Mouse (Mus musculus): ENCODE measurements around the gene Heg1. TPM values are rescaled to one million over a fixed set of nuclear protein-coding genes. Genes with fewer than 3 reads are reported as not detected.

Gene Heg1
- polyA plus RNA-seq, 1 experiment from 2014 or later, result 9.1 TPM

DNA sequence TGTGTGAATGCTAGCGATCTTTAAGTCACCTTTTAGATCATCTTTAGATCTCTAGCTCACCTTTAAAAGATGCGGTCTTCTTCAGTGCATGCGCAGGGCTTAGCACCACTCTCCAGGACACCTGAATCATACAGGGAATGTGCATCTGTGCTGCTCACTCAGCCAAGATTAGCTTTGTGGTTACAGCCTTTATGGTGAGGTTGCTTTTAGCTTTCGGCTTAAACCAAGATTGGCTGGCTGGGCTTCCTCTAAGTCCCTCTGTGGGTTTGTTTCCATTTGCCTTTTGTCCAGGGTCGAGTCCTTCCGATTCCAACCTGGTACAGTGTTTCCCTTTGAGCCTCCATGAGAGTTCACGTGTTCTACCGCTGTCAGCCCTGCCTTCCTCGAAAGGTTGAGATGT lies 20.1 kb downstream of the Heg1 start:
- ATAC-seq (ENCODE audit: low FRiP score, low TSS enrichment) (no peak), DNase-seq (ENCODE audit: low spot score) (no peak)
- TF ChIP-seq CTCF (IDR thresholded peaks at IDR 0.05; ENCODE audit: low read depth) (no peak), EP300 (optimal IDR thresholded peaks at IDR 0.05) (no peak)
- Histone ChIP-seq H3K27me3 (ENCODE audit: control insufficient read depth, insufficient read depth, low read length) (no peaks in the 10 kb centered on the region), H3K9me3 (ENCODE audit: control insufficient read depth, low read length) (no peaks in the 10 kb centered on the region), H3K36me3 (ENCODE audit: control insufficient read depth, insufficient read depth, low read length) (no peaks in the 10 kb centered on the region), H3K9ac (ENCODE audit: low read length) (no peak overlapping the region), H3K4me3 (ENCODE audit: low read depth, low read length) (no peak overlapping the region), H3K27ac (replicated peaks) (no peak overlapping the region), H3K4me1 (replicated peaks; ENCODE audit: control insufficient read depth, insufficient read depth) (no peaks in the 10 kb centered on the region), H3K4me2 (replicated peaks; ENCODE audit: low read depth) (no peak overlapping the region)
- WGBS, result 81% methylated on average over 9 of the region's 9 CpGs

DNA sequence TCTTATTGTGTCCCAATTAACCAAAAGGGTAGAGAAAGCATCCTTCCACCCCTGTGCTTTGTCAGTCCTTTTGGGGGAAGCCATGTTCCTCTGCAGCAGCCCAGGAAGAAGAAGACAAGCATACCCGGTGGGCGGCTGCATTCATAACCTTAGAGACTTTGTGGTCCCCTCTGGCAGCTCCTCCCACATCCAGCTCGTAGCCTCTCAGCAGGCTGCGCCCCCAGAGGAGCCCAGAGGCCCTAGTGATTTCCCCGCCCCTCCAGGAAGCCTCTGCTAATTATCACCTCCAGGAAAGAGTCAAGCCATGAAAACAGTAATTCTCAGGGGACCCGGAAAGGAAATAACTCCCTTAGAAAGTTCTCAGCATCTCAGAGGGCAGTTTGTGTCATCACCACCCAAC lies 21.1 kb downstream of the Heg1 start:
- 36% methylated on average over 6 of the region's 6 CpGs for WGBS
- Histone ChIP-seq H3K9me3 (ENCODE audit: control insufficient read depth, low read length) (no peaks in the 10 kb centered on the region), H3K27ac (replicated peaks) (no peak overlapping the region), H3K9ac (ENCODE audit: low read length) (no peak overlapping the region), H3K27me3 (ENCODE audit: control insufficient read depth, insufficient read depth, low read length) (no peaks in the 10 kb centered on the region), H3K4me2 (replicated peaks; ENCODE audit: low read depth) (no peak overlapping the region), H3K4me1 (replicated peaks; ENCODE audit: control insufficient read depth, insufficient read depth) (no peaks in the 10 kb centered on the region), H3K4me3 (ENCODE audit: low read depth, low read length) (no peak overlapping the region), H3K36me3 (ENCODE audit: control insufficient read depth, insufficient read depth, low read length) (no peaks in the 10 kb centered on the region)
- DNase-seq (ENCODE audit: low spot score) (no peak), ATAC-seq (ENCODE audit: low FRiP score, low TSS enrichment) (no peak)
- TF ChIP-seq EP300 (optimal IDR thresholded peaks at IDR 0.05) (no peak), CTCF (IDR thresholded peaks at IDR 0.05; ENCODE audit: low read depth) (no peak)

DNA sequence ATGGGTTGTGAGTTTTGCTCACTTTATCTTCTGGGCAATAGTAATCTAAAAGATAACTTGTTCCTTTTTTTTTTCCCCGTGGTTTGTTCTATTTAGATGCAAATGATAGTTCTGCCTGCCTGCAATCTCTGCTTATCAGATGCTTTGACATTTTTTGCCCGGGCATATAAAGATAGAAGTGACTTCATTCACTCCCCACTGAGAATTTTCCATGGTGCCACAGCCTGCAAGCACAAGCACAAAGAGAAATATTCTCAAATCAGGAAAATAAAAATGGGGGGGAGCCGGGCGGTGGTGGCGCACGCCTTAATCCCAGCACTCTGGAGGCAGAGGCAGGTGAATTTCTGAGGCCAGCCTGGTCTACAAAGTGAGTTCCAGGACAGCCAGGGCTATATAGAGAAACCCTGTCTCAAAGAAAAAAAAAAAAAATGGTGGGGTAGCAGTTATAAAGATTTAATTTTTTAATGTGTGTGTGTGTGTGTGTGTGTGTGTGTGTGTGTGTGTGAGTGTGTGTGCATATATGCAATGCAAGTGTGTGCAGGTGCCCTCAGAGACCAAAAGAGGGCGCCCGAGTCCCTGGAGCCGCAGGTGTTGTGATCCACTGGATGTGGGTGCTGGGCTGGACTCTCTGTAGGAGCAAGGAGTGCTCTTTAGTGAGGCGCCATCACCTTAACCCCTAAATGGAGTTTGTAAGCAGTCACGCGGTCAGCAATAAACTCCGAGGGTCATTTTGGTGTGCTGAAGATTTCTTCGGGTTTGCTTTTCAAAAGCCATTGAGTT lies 22.1 kb downstream of the Heg1 start:
- Histone ChIP-seq H3K4me1 (replicated peaks; ENCODE audit: control insufficient read depth, insufficient read depth) (no peaks in the 10 kb centered on the region), H3K4me3 (ENCODE audit: low read depth, low read length) (no peak overlapping the region), H3K9me3 (ENCODE audit: control insufficient read depth, low read length) (no peaks in the 10 kb centered on the region), H3K4me2 (replicated peaks; ENCODE audit: low read depth) (no peak overlapping the region), H3K9ac (ENCODE audit: low read length) (no peak overlapping the region), H3K36me3 (ENCODE audit: control insufficient read depth, insufficient read depth, low read length) (peaks cover 3% of the 10 kb centered on the region; the same call in 1 of the 2 replicates), H3K27ac (replicated peaks) (no peak overlapping the region), H3K27me3 (ENCODE audit: control insufficient read depth, insufficient read depth, low read length) (no peaks in the 10 kb centered on the region)
- 0 out of 2 replicates have a peak, but pooled peaks have one; percentile 10 for TF ChIP-seq CTCF (IDR thresholded peaks at IDR 0.05; ENCODE audit: low read depth)
- TF ChIP-seq EP300 (optimal IDR thresholded peaks at IDR 0.05), result no peak
- DNase-seq (ENCODE audit: low spot score), result no peak
- no peak for ATAC-seq (ENCODE audit: low FRiP score, low TSS enrichment)
- WGBS, result 93% methylated on average over 14 of the region's 14 CpGs

DNA sequence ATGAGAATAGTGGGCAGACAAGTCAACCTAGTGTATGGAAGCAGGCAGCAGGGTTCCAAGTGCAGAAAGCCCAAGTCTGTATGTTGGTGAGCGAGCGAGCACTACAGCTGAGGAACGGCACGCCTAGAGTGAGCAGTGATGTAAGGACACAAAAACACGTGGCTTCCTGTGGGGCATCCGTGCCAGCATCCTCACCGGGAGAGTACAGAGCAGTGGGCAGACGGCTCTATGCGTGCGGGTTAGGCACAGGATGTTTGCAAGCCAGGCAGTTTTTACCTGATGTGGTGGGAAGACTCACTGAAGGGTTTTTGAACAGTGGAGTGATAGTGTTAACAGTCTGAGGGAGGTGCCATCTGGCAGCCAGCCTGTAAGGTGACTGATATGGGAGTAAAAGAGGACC lies 23.9 kb downstream of the Heg1 start:
- Histone ChIP-seq H3K4me2 (replicated peaks; ENCODE audit: low read depth) (no peak overlapping the region), H3K27me3 (ENCODE audit: control insufficient read depth, insufficient read depth, low read length) (no peaks in the 10 kb centered on the region), H3K4me3 (ENCODE audit: low read depth, low read length) (no peak overlapping the region), H3K9me3 (ENCODE audit: control insufficient read depth, low read length) (no peaks in the 10 kb centered on the region), H3K27ac (replicated peaks) (no peak overlapping the region), H3K36me3 (ENCODE audit: control insufficient read depth, insufficient read depth, low read length) (peaks cover 3% of the 10 kb centered on the region; the same call in 1 of the 2 replicates), H3K4me1 (replicated peaks; ENCODE audit: control insufficient read depth, insufficient read depth) (no peaks in the 10 kb centered on the region), H3K9ac (ENCODE audit: low read length) (no peak overlapping the region)
- ATAC-seq (ENCODE audit: low FRiP score, low TSS enrichment) (no peak), DNase-seq (ENCODE audit: low spot score) (no peak)
- no peak for TF ChIP-seq CTCF (IDR thresholded peaks at IDR 0.05; ENCODE audit: low read depth)
- TF ChIP-seq EP300 (optimal IDR thresholded peaks at IDR 0.05), result no peak
- 90% methylated on average over 10 of the region's 10 CpGs for WGBS

DNA sequence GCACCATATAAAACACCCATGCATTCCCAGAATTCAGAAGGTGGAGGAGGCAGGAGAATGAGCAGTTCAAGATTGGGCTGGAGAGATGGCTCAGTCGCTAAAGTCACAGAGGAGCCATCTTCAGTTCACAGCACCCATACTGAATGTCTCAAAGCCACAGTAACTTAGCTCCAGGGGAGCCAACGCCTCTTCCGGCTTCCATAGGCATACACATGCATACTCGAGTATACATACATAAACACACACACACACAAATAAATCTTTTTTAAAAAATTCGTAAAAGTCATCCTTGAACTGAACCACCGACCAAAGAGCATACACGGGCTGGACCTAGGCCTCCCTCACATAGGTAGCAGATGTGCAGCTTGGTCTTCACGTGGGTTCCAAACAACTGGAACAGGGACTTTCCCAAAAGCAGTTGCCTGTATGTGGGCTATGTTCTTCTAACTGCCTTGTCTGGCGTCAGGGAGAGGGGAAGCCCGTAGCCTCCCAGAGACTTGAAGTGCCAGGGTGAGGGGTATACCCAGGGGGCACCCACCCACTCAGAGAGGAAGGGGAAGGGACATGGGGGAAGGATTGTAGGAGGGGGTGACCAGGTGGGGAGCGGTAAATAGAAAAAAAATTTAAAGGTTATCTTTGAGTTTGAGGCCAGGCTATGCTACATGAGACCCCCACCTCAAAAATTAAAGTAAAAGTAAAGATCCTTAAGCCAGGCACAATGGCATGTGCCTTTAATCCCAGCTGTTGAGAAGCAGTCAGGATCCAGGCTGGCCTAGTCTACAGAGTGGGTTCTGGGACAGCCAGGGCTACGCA lies 24.6 kb downstream of the Heg1 start:
- H3K27ac ChIP-seq (replicated peaks), result no peak overlapping the region
- H3K4me1 ChIP-seq (replicated peaks; ENCODE audit: control insufficient read depth, insufficient read depth), result no peaks in the 10 kb centered on the region
- ATAC-seq (ENCODE audit: low FRiP score, low TSS enrichment) (no peak), DNase-seq (ENCODE audit: low spot score) (no peak)
- no peak overlapping the region for H3K9ac ChIP-seq (ENCODE audit: low read length)
- no peak overlapping the region for H3K4me2 ChIP-seq (replicated peaks; ENCODE audit: low read depth)
- 92% methylated on average over 12 of the region's 12 CpGs for WGBS
- no peaks in the 10 kb centered on the region for H3K9me3 ChIP-seq (ENCODE audit: control insufficient read depth, low read length)
- H3K4me3 ChIP-seq (ENCODE audit: low read depth, low read length), result no peak overlapping the region
- H3K27me3 ChIP-seq (ENCODE audit: control insufficient read depth, insufficient read depth, low read length), result no peaks in the 10 kb centered on the region
- peaks cover 3% of the 10 kb centered on the region; the same call in 1 of the 2 replicates for H3K36me3 ChIP-seq (ENCODE audit: control insufficient read depth, insufficient read depth, low read length)
- no peak for TF ChIP-seq CTCF (IDR thresholded peaks at IDR 0.05; ENCODE audit: low read depth)
- no peak for TF ChIP-seq EP300 (optimal IDR thresholded peaks at IDR 0.05)

All from stomach, postnatal 0 days (tissue).